Mouse (Mus musculus): ENCODE measurements around the gene Eif2ak2.
A peak's percentile ranks its signal among the peaks of the same experiment; 100 is the strongest.

The Eif2ak2 gene

GRCm38 (mm10) chr17:78834856-78835835 lies 47.2 kb downstream of the Eif2ak2 start, which contains the start of the genes Heatr5b and Gpatch11:
TSS of gene Heatr5b (minus strand) at chr17:78835364.
TSS of gene Gpatch11 (plus strand) at chr17:78835567.
- peak; percentile 97 to 98 for DNase-seq

GRCm38 (mm10) chr17:78824346-78824745 lies 58.0 kb downstream of the Eif2ak2 start:
- no peak for DNase-seq

GRCm38 (mm10) chr17:78809582-78809981 lies 72.8 kb downstream of the Eif2ak2 start:
- DNase-seq: no peak

- DNase-seq: no peak
Observed at GRCm38 (mm10) chr17:78809019-78809418, 73.4 kb downstream of the Eif2ak2 start.

All from thymus, postnatal 36 days (tissue).